Comparison of ENCODE assay signal across 9 mouse cellular contexts in genomic region chr14:105482644-105483351, GRCm38 (mm10).
DNase-seq lines count a peak whose midpoint lies in the region; ATAC-seq and TF ChIP-seq lines count a peak whose summit lies in the region.
"Had no signal": no experiment of that assay in that cellular context is flagged by ENCODE, and none has a peak within 500 bp of the region (broad histone marks: within the 10 kb centered on the region; RNA-seq: fewer than 3 reads in every experiment).

No protein-coding gene starts in this region.

- H3K4me3 ChIP-seq in E14TG2a.4 (replicated peaks; ENCODE audit: low read length): peak overlapping the region; percentile 54
- H3K4me3 ChIP-seq in embryonic facial prominence, embryonic 13.5 days: peak overlapping the region; percentile 34
- peak overlapping the region; percentile 27; the same call in 1 of the 2 replicates for H3K4me3 ChIP-seq in intestine, embryonic 14.5 days (ENCODE audit: low read depth, low read length)

- H3K27ac ChIP-seq in embryonic facial prominence, embryonic 13.5 days: peak overlapping the region; percentile 39; the same call in 1 of the 2 replicates
- H3K27ac ChIP-seq in intestine, embryonic 14.5 days (ENCODE audit: low read depth): peak overlapping the region; percentile 40; the same call in 1 of the 2 replicates

- 11% methylated on average over 16 of the region's 16 CpGs for WGBS in embryonic facial prominence, embryonic 13.5 days
- 5% methylated on average over 16 of the region's 16 CpGs for WGBS in intestine, embryonic 14.5 days

- peaks cover 9% of the 10 kb centered on the region; the same call in 1 of the 2 replicates for H3K4me1 ChIP-seq in E14TG2a.4 (replicated peaks; ENCODE audit: low read depth, low read length)
- H3K4me1 ChIP-seq in embryonic facial prominence, embryonic 13.5 days: peaks cover 32% of the 10 kb centered on the region
- H3K4me1 ChIP-seq in intestine, embryonic 14.5 days (replicated peaks; ENCODE audit: control insufficient read depth, insufficient read depth, low read length): no peaks in the 10 kb centered on the region; the same call in none of the 2 replicates

- peaks cover 14% of the 10 kb centered on the region for H3K27me3 ChIP-seq in E14TG2a.4 (ENCODE audit: insufficient read depth, low read length)
- H3K27me3 ChIP-seq in embryonic facial prominence, embryonic 13.5 days: peaks cover 5% of the 10 kb centered on the region; the same call in 1 of the 2 replicates
- H3K27me3 ChIP-seq in intestine, embryonic 14.5 days (replicated peaks; ENCODE audit: control insufficient read depth, insufficient read depth, low read length): 0 out of 2 replicates have a peak, but pooled peaks cover 3% of the 10 kb centered on the region
- H3K27me3 ChIP-seq: Patski had no signal

- peak overlapping the region; percentile 57; the same call in 1 of the 2 replicates for H3K9ac ChIP-seq in embryonic facial prominence, embryonic 13.5 days
- H3K9ac ChIP-seq in intestine, embryonic 14.5 days (ENCODE audit: low read length): peak overlapping the region; percentile 35

- TF ChIP-seq CTCF in E14TG2a.4 (conservative IDR thresholded peaks at IDR 0.05; ENCODE audit: low read length): no peak

- DNase-seq in heart, adult 11 months: peak; percentile 89
- DNase-seq in heart, adult 9 months (ENCODE audit: low spot score in 2 of 2): no peak
- DNase-seq in intestine, embryonic 14.5 days (ENCODE audit: low spot score): peak; percentile 62
- no peak for DNase-seq in gastrocnemius, postnatal 25 days
- no peak for DNase-seq in layer of hippocampus, adult 11-12 months (ENCODE audit: low spot score)

- peak overlapping the region; percentile 59 for H3K4me2 ChIP-seq in embryonic facial prominence, embryonic 13.5 days
- H3K4me2 ChIP-seq in intestine, embryonic 14.5 days (ENCODE audit: low read length): peak overlapping the region; percentile 63

- H3K9me3 ChIP-seq in E14TG2a.4 (ENCODE audit: low read length): no peaks in the 10 kb centered on the region
- no peaks in the 10 kb centered on the region for H3K9me3 ChIP-seq in embryonic facial prominence, embryonic 13.5 days
- no peaks in the 10 kb centered on the region for H3K9me3 ChIP-seq in intestine, embryonic 14.5 days (ENCODE audit: control insufficient read depth, low read length)

- no peaks in the 10 kb centered on the region for H3K36me3 ChIP-seq in E14TG2a.4 (ENCODE audit: insufficient read depth, low read length)
- H3K36me3 ChIP-seq in embryonic facial prominence, embryonic 13.5 days: no peaks in the 10 kb centered on the region
- no peaks in the 10 kb centered on the region for H3K36me3 ChIP-seq in intestine, embryonic 14.5 days (ENCODE audit: control insufficient read depth, insufficient read depth, low read length)

- no peak for ATAC-seq in embryonic facial prominence, embryonic 13.5 days (ENCODE audit: insufficient number of reproducible peaks, insufficient read depth, low FRiP score, low TSS enrichment, low read depth)
- ATAC-seq in intestine, embryonic 14.5 days (replicated peaks; ENCODE audit: low FRiP score, low TSS enrichment, low read depth): no peak
- ATAC-seq in megakaryocyte-erythroid progenitor cell, adult 5-6 weeks (replicated peaks; ENCODE audit: low FRiP score, low TSS enrichment, poor library complexity, severe bottlenecking): peak; percentile 53
- ATAC-seq: Patski had no signal

Comparison
In these comparisons a context has a peak if more than half of its experiments do, and no peak if none do; other contexts are left out.
1. DNase-seq: peak in heart, adult 11 months (single experiment) and intestine, embryonic 14.5 days (single experiment); none in heart, adult 9 months (0 of 2), gastrocnemius, postnatal 25 days (single experiment) and layer of hippocampus, adult 11-12 months (single experiment).
2. Peak in every context shown above with its lines, with median percentiles within 50 percentile points of each other: H3K4me3 ChIP-seq.